Mouse (Mus musculus): Measurements from ENCODE around the gene Osbpl11. TPM values are rescaled to one million over a fixed set of nuclear protein-coding genes. Genes with fewer than 3 reads are reported as not detected.
"Not testable (repeated sequence)": the region's sequence is repeated elsewhere in the genome, so short reads cannot be mapped to it uniquely, and the experiment has no call there.

Osbpl11 gene
- polyA plus RNA-seq, 1 experiment from 2014 or later: 14.3 TPM

DNA sequence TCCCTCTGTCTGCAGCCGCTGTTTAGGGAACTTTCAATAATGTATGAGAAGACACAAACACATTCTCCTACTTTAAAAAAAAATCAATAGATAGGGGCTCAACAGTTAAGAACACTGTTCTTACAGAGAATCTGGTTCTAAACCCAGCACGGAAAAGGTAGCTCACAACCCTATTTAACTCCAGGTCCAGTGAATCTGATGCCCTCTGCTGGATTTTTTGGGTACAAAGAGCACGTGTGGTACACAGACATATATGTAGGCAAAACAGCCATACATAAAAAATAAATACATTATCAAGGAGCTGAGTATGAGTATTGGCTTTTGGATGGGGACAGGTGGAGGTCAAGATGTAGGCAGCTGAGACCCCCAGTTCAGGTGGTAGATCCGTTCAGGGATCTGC is 29.9 kb upstream of the Osbpl11 start:
- Histone ChIP-seq H3K27ac (ENCODE audit: low read depth, low read length) (no peak overlapping the region), H3K36me3 (ENCODE audit: control insufficient read depth, insufficient read depth, low read length) (no peaks in the 10 kb centered on the region), H3K4me3 (ENCODE audit: low read depth, low read length) (no peak overlapping the region), H3K27me3 (replicated peaks; ENCODE audit: control insufficient read depth, insufficient read depth, low read length) (no peaks in the 10 kb centered on the region), H3K4me1 (ENCODE audit: control insufficient read depth, insufficient read depth, low read length) (no peaks in the 10 kb centered on the region), H3K9me3 (replicated peaks; ENCODE audit: control insufficient read depth, low read length) (no peaks in the 10 kb centered on the region), H3K9ac (ENCODE audit: low read length) (no peak overlapping the region), H3K4me2 (ENCODE audit: low read length) (no peak overlapping the region)
- WGBS: 51% methylated on average over 4 of the region's 4 CpGs
- ATAC-seq: no peak
- peak; percentile 76 for DNase-seq (ENCODE audit: low spot score)

DNA sequence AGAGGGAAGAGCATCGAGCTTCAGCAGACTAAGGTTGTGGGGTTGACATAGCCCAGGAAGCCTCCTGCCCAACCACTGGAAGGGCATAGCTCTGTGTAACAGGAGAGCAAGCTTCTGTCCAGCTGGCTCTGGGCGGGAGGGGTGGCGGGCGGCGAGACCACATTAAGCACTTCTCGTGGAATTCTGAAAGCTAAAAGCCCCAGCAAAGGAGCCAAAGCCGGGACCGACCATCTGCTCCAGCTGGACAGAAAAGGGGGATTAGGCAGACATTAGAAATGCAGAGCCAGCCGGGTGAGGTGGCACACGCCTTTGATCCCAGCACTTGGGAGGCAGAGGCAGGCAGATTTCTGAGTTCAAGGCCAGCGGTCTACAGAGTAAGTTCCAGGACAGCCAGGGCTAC is 26.9 kb upstream of the Osbpl11 start:
- no peaks in the 10 kb centered on the region for H3K9me3 ChIP-seq (replicated peaks; ENCODE audit: control insufficient read depth, low read length)
- ATAC-seq: no peak
- H3K36me3 ChIP-seq (ENCODE audit: control insufficient read depth, insufficient read depth, low read length): no peaks in the 10 kb centered on the region
- no peaks in the 10 kb centered on the region for H3K4me1 ChIP-seq (ENCODE audit: control insufficient read depth, insufficient read depth, low read length)
- H3K4me2 ChIP-seq (ENCODE audit: low read length): no peak overlapping the region
- no peak overlapping the region for H3K9ac ChIP-seq (ENCODE audit: low read length)
- H3K27me3 ChIP-seq (replicated peaks; ENCODE audit: control insufficient read depth, insufficient read depth, low read length): no peaks in the 10 kb centered on the region
- H3K4me3 ChIP-seq (ENCODE audit: low read depth, low read length): no peak overlapping the region
- DNase-seq (ENCODE audit: low spot score): no peak
- no peak overlapping the region for H3K27ac ChIP-seq (ENCODE audit: low read depth, low read length)
- 74% methylated on average over 11 of the region's 11 CpGs for WGBS

DNA sequence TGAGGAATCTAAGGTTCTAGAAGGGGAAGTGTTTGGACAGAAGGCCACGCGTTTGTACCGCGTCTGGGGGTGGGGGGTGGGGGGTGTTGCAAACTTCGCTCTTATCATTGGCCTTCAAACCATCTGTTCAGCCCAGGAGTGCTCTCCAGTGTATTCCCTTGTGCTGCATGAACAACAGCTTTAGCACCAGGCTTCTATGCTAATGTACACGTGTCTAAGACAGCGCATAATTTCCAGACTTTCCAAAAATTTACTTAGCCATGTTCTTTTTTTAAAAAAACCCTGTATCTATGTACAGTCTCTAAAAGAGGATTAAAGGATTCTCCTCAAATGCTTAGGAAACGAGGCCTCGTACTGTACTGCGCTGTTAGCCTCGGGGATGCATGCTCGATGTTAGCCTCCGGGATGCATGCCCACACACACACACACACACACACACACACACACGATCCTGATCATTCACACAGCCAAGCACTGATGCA is 26.2 kb upstream of the Osbpl11 start:
- ATAC-seq (no peak), DNase-seq (ENCODE audit: low spot score) (no peak)
- Histone ChIP-seq H3K9ac (ENCODE audit: low read length) (no peak overlapping the region), H3K27ac (ENCODE audit: low read depth, low read length) (no peak overlapping the region), H3K4me1 (ENCODE audit: control insufficient read depth, insufficient read depth, low read length) (no peaks in the 10 kb centered on the region), H3K4me2 (ENCODE audit: low read length) (no peak overlapping the region), H3K36me3 (ENCODE audit: control insufficient read depth, insufficient read depth, low read length) (no peaks in the 10 kb centered on the region), H3K9me3 (replicated peaks; ENCODE audit: control insufficient read depth, low read length) (no peaks in the 10 kb centered on the region), H3K4me3 (ENCODE audit: low read depth, low read length) (no peak overlapping the region), H3K27me3 (replicated peaks; ENCODE audit: control insufficient read depth, insufficient read depth, low read length) (no peaks in the 10 kb centered on the region)
- 81% methylated on average over 14 of the region's 14 CpGs for WGBS

DNA sequence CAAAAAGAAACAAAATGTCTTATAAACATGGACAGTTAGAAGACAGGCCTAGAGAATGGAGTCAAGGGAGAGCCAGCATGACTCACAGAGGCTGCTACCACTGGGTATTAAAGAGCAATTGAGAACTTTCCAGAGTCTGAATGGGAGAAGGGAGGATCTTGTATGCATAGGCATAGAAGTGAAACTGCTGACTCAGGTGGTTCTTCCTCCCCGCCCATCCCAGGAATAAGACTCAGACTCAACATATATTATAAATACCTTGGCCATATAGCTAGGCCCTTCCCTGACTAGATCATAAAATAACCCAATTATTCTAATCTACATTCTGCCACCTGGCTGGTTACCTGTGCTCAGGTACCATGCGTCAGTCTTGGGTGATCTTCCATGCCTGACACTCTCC is 25.5 kb upstream of the Osbpl11 start:
- H3K27me3 ChIP-seq (replicated peaks; ENCODE audit: control insufficient read depth, insufficient read depth, low read length): no peaks in the 10 kb centered on the region
- H3K9me3 ChIP-seq (replicated peaks; ENCODE audit: control insufficient read depth, low read length): no peaks in the 10 kb centered on the region
- WGBS: 97% methylated on average over 2 of the region's 2 CpGs
- ATAC-seq: no peak
- H3K27ac ChIP-seq (ENCODE audit: low read depth, low read length): no peak overlapping the region
- no peak overlapping the region for H3K9ac ChIP-seq (ENCODE audit: low read length)
- H3K4me3 ChIP-seq (ENCODE audit: low read depth, low read length): no peak overlapping the region
- no peaks in the 10 kb centered on the region for H3K36me3 ChIP-seq (ENCODE audit: control insufficient read depth, insufficient read depth, low read length)
- DNase-seq (ENCODE audit: low spot score): no peak
- H3K4me1 ChIP-seq (ENCODE audit: control insufficient read depth, insufficient read depth, low read length): no peaks in the 10 kb centered on the region
- no peak overlapping the region for H3K4me2 ChIP-seq (ENCODE audit: low read length)

DNA sequence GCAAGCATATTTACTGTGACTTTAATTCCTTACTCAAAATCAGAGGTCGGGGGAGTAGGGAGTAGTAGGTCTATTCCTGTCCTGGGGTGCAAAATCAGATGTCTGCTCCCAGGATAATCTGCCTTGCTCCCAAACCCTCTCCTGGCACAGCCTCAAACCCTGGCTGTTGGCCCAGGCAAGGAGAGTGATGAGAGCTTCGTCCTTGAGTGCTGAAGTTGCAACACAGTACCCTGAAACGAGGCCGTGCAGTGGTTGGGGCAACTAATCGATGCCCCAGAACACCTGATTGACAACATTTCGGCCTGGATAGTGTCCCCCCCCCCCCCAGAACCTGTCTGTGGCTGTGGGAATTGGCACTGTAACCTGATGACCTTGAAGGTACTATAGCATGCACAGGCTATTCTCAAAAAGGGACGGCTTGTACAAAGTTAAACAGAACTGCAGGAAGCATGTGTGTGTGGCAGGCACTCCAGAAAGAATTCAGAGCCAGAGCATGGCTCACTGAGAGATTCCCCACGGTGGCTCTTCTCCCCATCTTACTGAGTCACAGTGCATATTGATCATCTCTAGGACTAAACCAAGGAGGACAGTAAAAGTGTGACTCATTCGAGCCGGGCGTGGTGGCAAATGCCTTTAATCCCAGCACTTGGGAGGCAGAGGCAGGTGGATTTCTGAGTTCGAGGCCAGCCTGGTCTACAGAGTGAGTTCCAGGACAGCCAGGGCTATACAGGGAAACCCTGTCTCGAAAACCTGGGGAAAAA is 21.4 kb upstream of the Osbpl11 start:
- Histone ChIP-seq H3K9me3 (replicated peaks; ENCODE audit: control insufficient read depth, low read length) (no peaks in the 10 kb centered on the region), H3K4me1 (ENCODE audit: control insufficient read depth, insufficient read depth, low read length) (no peaks in the 10 kb centered on the region), H3K4me2 (ENCODE audit: low read length) (no peak overlapping the region), H3K27me3 (replicated peaks; ENCODE audit: control insufficient read depth, insufficient read depth, low read length) (no peaks in the 10 kb centered on the region), H3K27ac (ENCODE audit: low read depth, low read length) (no peak overlapping the region), H3K4me3 (ENCODE audit: low read depth, low read length) (no peak overlapping the region), H3K36me3 (ENCODE audit: control insufficient read depth, insufficient read depth, low read length) (no peaks in the 10 kb centered on the region), H3K9ac (ENCODE audit: low read length) (no peak overlapping the region)
- ATAC-seq: no peak
- no peak for DNase-seq (ENCODE audit: low spot score)
- WGBS: 78% methylated on average over 13 of the region's 13 CpGs

DNA sequence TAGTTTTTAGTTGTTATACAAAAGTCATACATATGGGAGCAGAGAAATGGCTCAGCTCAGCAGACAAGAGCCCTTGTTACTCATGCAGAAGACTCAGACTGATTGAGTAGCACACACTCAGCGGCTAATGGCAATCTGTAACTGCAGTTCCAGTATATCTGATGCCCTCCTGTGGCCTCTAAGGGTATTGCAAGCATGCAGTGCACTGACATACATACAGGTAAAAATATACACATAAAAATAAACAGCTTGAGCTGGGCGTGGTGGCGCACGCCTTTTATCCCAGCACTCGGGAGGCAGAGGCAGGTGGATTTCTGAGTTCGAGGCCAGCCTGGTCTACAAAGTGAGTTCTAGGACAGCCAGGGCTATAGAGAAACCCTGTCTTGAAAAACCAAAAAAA is 18.6 kb upstream of the Osbpl11 start:
- H3K27ac ChIP-seq (ENCODE audit: low read depth, low read length); ATAC-seq; H3K4me2 ChIP-seq (ENCODE audit: low read length); H3K4me3 ChIP-seq (ENCODE audit: low read depth, low read length); H3K27me3 ChIP-seq (replicated peaks; ENCODE audit: control insufficient read depth, insufficient read depth, low read length); H3K4me1 ChIP-seq (ENCODE audit: control insufficient read depth, insufficient read depth, low read length); H3K9me3 ChIP-seq (replicated peaks; ENCODE audit: control insufficient read depth, low read length); H3K9ac ChIP-seq (ENCODE audit: low read length); H3K36me3 ChIP-seq (ENCODE audit: control insufficient read depth, insufficient read depth, low read length): not testable (repeated sequence)
- peak; percentile 38 for DNase-seq (ENCODE audit: low spot score)
- 71% methylated on average over 6 of the region's 6 CpGs for WGBS

DNA sequence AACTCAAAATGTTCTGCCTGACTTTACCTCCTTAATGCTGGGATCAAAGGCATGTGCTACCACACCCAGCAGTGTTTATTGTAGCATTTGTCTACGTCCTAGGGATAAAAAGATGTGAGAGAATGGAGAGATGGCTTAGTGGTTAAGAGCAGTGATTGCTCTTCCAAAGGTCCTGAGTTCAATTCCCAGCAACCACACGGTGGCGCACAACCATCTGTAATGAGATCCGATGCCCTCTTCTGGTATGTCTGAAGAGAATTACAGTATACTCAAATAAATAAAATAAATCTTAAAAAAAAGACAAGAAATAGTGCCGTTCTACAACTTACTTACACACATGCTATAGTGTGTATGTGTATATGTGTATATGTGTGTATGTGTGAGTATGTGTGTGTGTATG is 17.3 kb upstream of the Osbpl11 start:
- Histone ChIP-seq H3K9me3 (replicated peaks; ENCODE audit: control insufficient read depth, low read length) (no peaks in the 10 kb centered on the region), H3K4me2 (ENCODE audit: low read length) (no peak overlapping the region), H3K36me3 (ENCODE audit: control insufficient read depth, insufficient read depth, low read length) (no peaks in the 10 kb centered on the region), H3K4me1 (ENCODE audit: control insufficient read depth, insufficient read depth, low read length) (no peaks in the 10 kb centered on the region), H3K27ac (ENCODE audit: low read depth, low read length) (no peak overlapping the region), H3K27me3 (replicated peaks; ENCODE audit: control insufficient read depth, insufficient read depth, low read length) (no peaks in the 10 kb centered on the region), H3K9ac (ENCODE audit: low read length) (no peak overlapping the region), H3K4me3 (ENCODE audit: low read depth, low read length) (no peak overlapping the region)
- ATAC-seq: no peak
- 43% methylated on average over 5 of the region's 5 CpGs for WGBS
- DNase-seq (ENCODE audit: low spot score): no peak

DNA sequence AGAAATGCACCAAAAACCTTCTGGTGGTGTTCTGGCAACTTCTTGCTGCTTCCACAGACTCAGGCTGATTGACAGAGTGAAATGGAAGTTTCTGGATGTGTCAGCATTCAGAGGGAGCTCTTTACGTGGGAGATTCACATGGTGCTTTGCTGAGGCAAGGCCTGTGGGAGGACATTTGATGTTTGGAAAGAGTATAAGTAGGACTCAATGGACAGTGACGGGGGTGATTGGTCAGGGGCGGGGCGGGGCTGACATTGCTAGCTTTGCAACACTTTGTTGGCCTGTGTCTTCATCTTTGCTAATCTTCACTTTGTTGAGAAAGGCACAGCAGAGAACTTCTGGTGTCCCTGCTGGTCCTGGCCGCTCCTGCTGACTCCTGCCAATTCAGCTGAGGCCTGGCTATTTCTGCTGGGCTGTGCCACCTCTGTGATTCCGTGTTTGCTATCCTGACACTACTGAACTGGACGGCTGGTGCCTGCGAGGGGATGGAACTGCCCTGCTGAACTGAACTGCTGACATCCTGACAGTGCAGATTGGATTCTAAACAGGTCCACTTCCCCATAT is 15.3 kb upstream of the Osbpl11 start:
- no peaks in the 10 kb centered on the region for H3K36me3 ChIP-seq (ENCODE audit: control insufficient read depth, insufficient read depth, low read length)
- no peaks in the 10 kb centered on the region for H3K4me1 ChIP-seq (ENCODE audit: control insufficient read depth, insufficient read depth, low read length)
- H3K27me3 ChIP-seq (replicated peaks; ENCODE audit: control insufficient read depth, insufficient read depth, low read length): no peaks in the 10 kb centered on the region
- 62% methylated on average over 8 of the region's 8 CpGs for WGBS
- H3K9ac ChIP-seq (ENCODE audit: low read length): no peak overlapping the region
- H3K4me3 ChIP-seq (ENCODE audit: low read depth, low read length): no peak overlapping the region
- DNase-seq (ENCODE audit: low spot score) (no peak), ATAC-seq (no peak)
- H3K4me2 ChIP-seq (ENCODE audit: low read length): no peak overlapping the region
- no peaks in the 10 kb centered on the region for H3K9me3 ChIP-seq (replicated peaks; ENCODE audit: control insufficient read depth, low read length)
- no peak overlapping the region for H3K27ac ChIP-seq (ENCODE audit: low read depth, low read length)

All from forebrain, embryonic 14.5 days (tissue).